Comparison of ENCODE assay signal across 30 mouse cellular contexts in the genomic region with DNA sequence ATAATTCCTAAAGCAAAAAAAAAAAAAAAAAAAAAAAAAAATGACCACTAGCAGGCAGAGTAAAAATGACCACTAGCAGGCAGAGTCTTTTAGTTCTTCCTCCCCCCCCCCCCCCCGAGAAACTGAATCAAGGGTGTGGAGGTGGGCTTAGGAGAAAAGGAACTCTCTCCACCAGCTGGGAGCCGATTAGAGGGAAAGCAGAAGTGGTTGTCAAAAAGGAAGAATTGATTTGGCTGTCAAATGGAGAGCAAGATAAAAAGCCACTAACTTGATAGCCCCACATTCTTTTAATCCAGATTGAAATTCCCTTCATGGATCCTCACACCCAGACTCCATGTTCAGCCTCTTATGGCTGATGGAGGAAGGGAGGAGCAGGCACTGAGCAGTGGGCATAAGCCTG. TPM values are rescaled to one million over a fixed set of nuclear protein-coding genes. Genes with fewer than 3 reads are reported as not detected.
A peak's percentile ranks its signal among the peaks of the same experiment; 100 is the strongest.
DNase-seq lines count a peak whose midpoint lies in the region; ATAC-seq lines count a peak whose summit lies in the region.
"Had no signal": no experiment of that assay in that cellular context is flagged by ENCODE, and none has a peak within 500 bp of the region (broad histone marks: within the 10 kb centered on the region; RNA-seq: fewer than 3 reads in every experiment).

No protein-coding gene starts in this region.

- H3K4me1 ChIP-seq in midbrain, embryonic 13.5 days (replicated peaks), result 0 out of 2 replicates have a peak, but pooled peaks cover 8% of the 10 kb centered on the region
- peaks cover 10% of the 10 kb centered on the region for H3K4me1 ChIP-seq in midbrain, embryonic 10.5 days
- peaks cover 22% of the 10 kb centered on the region for H3K4me1 ChIP-seq in hindbrain, embryonic 10.5 days (replicated peaks)
- H3K4me1 ChIP-seq: embryonic facial prominence, embryonic 13.5 days; embryonic facial prominence, embryonic 15.5 days had no signal

- no peaks in the 10 kb centered on the region for H3K36me3 ChIP-seq in midbrain, embryonic 13.5 days
- H3K36me3 ChIP-seq in midbrain, embryonic 10.5 days, result no peaks in the 10 kb centered on the region
- no peaks in the 10 kb centered on the region for H3K36me3 ChIP-seq in hindbrain, embryonic 10.5 days
- H3K36me3 ChIP-seq: embryonic facial prominence, embryonic 13.5 days; embryonic facial prominence, embryonic 15.5 days; forebrain, embryonic 10.5 days; forebrain, embryonic 12.5 days; G1E had no signal

- ATAC-seq in midbrain, embryonic 13.5 days, result no peak
- ATAC-seq in common myeloid progenitor, adult 5-6 weeks (replicated peaks; ENCODE audit: low read depth, poor library complexity, severe bottlenecking), result peak; percentile 76
- ATAC-seq in megakaryocyte progenitor cell, adult 5-6 weeks (replicated peaks; ENCODE audit: poor library complexity), result peak; percentile 55
- ATAC-seq: CD4-positive, CD25-positive, alpha-beta regulatory T cell, adult 4 months; forebrain, embryonic 14.5 days; forebrain, embryonic 16.5 days had no signal

- H3K9ac ChIP-seq in midbrain, embryonic 13.5 days (replicated peaks), result no peak overlapping the region
- H3K9ac ChIP-seq: embryonic facial prominence, embryonic 13.5 days; embryonic facial prominence, embryonic 15.5 days; forebrain, embryonic 12.5 days had no signal

- H3K4me3 ChIP-seq in midbrain, embryonic 13.5 days (replicated peaks), result no peak overlapping the region
- no peak overlapping the region for H3K4me3 ChIP-seq in midbrain, embryonic 10.5 days
- H3K4me3 ChIP-seq in hindbrain, embryonic 10.5 days, result no peak overlapping the region
- H3K4me3 ChIP-seq: embryonic facial prominence, embryonic 13.5 days; embryonic facial prominence, embryonic 15.5 days; erythroblast, embryonic 14.5 days; forebrain, embryonic 10.5 days; forebrain, embryonic 12.5 days had no signal

- H3K27me3 ChIP-seq in midbrain, embryonic 13.5 days, result no peaks in the 10 kb centered on the region
- H3K27me3 ChIP-seq in midbrain, embryonic 10.5 days (ENCODE audit: low read depth, poor library complexity, severe bottlenecking), result no peaks in the 10 kb centered on the region
- H3K27me3 ChIP-seq in hindbrain, embryonic 10.5 days (ENCODE audit: insufficient read depth, poor library complexity, severe bottlenecking), result no peaks in the 10 kb centered on the region
- H3K27me3 ChIP-seq: embryonic facial prominence, embryonic 13.5 days; embryonic facial prominence, embryonic 15.5 days; forebrain, embryonic 12.5 days had no signal

- DNase-seq in midbrain, embryonic 10.5 days (ENCODE audit: low spot score), result no peak
- DNase-seq in hindbrain, embryonic 10.5 days (ENCODE audit: low spot score), result no peak
- DNase-seq in cerebellum, postnatal 4 days (ENCODE audit: low spot score in 2 of 2), result no peak
- DNase-seq: adrenal gland, adult 2 months; adrenal gland, postnatal 10 days; adrenal gland, postnatal 25 days; B cell, adult 2 months; cerebellum, adult 11 months; cerebellum, adult 18-20 months; cerebellum, adult 8-10 months; cerebellum, adult 9-11 months; cerebellum, postnatal 14 days; cerebellum, postnatal 36 days; embryo, embryonic 11 days had no signal

- H3K4me2 ChIP-seq in midbrain, embryonic 13.5 days (replicated peaks), result no peak overlapping the region
- H3K4me2 ChIP-seq: embryonic facial prominence, embryonic 13.5 days; embryonic facial prominence, embryonic 15.5 days; forebrain, embryonic 12.5 days had no signal

- WGBS in midbrain, embryonic 13.5 days, result 60% methylated on average over 2 of the region's 2 CpGs
- WGBS in midbrain, embryonic 10.5 days, result 59% methylated on average over 2 of the region's 2 CpGs
- WGBS in hindbrain, embryonic 10.5 days, result 65% methylated on average over 2 of the region's 2 CpGs

- 0 out of 2 replicates have a peak overlapping the region, but pooled peaks have one; percentile 35 for H3K27ac ChIP-seq in midbrain, embryonic 13.5 days
- H3K27ac ChIP-seq in midbrain, embryonic 10.5 days (replicated peaks), result no peak overlapping the region
- H3K27ac ChIP-seq in hindbrain, embryonic 10.5 days, result no peak overlapping the region
- H3K27ac ChIP-seq: embryonic facial prominence, embryonic 13.5 days; embryonic facial prominence, embryonic 15.5 days; forebrain, embryonic 10.5 days; forebrain, embryonic 12.5 days had no signal

- no peaks in the 10 kb centered on the region for H3K9me3 ChIP-seq in midbrain, embryonic 13.5 days
- H3K9me3 ChIP-seq in midbrain, embryonic 10.5 days (replicated peaks), result no peaks in the 10 kb centered on the region
- no peaks in the 10 kb centered on the region for H3K9me3 ChIP-seq in hindbrain, embryonic 10.5 days
- H3K9me3 ChIP-seq: embryonic facial prominence, embryonic 13.5 days; embryonic facial prominence, embryonic 15.5 days; forebrain, embryonic 10.5 days; forebrain, embryonic 12.5 days; G1E had no signal

RNA-seq across cellular contexts. Expression of gene 1700012A03Rik, which starts 59.2 kb away (rescaled TPM):
- polyA plus RNA-seq in midbrain, embryonic 13.5 days (2015; fragmentation: Nextera tagmentation; extraction: Ambion mirVana), result not detected in 2 replicates
- polyA plus RNA-seq in midbrain, embryonic 10.5 days (2016; fragmentation: Nextera tagmentation; extraction: Ambion mirVana), result not detected in 2 replicates
- not detected in 2 replicates for total RNA-seq in common myeloid progenitor, adult 5-6 weeks (2017)
- total RNA-seq in megakaryocyte progenitor cell, adult 5-6 weeks (2015), result not detected in 2 replicates
- total RNA-seq in megakaryocyte progenitor cell, adult 5-6 weeks (2017), result not detected in 2 replicates
- polyA plus RNA-seq in hindbrain, embryonic 10.5 days (2016; fragmentation: Nextera tagmentation; extraction: Ambion mirVana), result not detected in 2 replicates
- total RNA-seq: adrenal gland, adult 2 months; adrenal gland, postnatal 10 days; adrenal gland, postnatal 25 days; adrenal gland, postnatal 4 days; CH12.LX; G1E had no signal
- polyA plus RNA-seq: adrenal gland, adult 2 months; brain, embryonic 14.5 days; CD4-positive, CD25-positive, alpha-beta regulatory T cell, adult 4 months; embryonic facial prominence, embryonic 11.5 days; embryonic facial prominence, embryonic 13.5 days; embryonic facial prominence, embryonic 15.5 days; erythroblast, embryonic 14.5 days; forebrain, embryonic 10.5 days; forebrain, embryonic 12.5 days; forebrain, embryonic 14.5 days; forebrain, embryonic 16.5 days; G1E had no signal
